Mouse (Mus musculus) olfactory bulb, adult 2 months (tissue): ENCODE data around the gene Mrpl33.

ENCODE experiments used
- CTCF ChIP-seq: fragments of 200-500 bp; IDR thresholded peaks from 2 replicates; pipeline ENCODE4 v1.5.1; 2012; ENCODE audit warnings: low read depth, mild to moderate bottlenecking, low read length, moderate library complexity; ENCODE audit not compliant: insufficient read depth
- POLR2A ChIP-seq: fragments of 200-500 bp; IDR thresholded peaks from 2 replicates; pipeline ENCODE4 v1.6.1; 2012; ENCODE audit warnings: mild to moderate bottlenecking, low read depth, low read length, moderate library complexity; ENCODE audit not compliant: insufficient read depth

DNA sequence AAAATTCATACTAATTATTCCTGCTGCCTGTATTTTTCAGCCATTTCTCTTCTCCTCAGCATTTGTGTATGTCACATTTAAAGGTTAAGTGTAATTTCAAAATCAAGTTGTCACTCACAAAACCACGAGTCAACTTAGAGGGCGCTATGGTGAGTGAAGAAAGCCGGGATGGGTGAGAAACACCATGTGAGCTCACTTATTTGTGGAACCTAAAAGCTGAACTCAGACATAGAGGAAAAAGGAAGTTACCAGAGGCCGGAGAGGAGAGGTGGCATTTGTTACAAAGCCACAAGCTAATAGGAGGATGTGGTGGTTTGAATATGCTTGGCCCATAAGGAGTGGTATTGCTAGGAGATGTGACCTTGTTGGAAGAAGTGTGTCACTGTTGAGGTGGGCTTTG is 83.4 kb downstream of the Mrpl33 start:
- TF ChIP-seq CTCF = no peak
- TF ChIP-seq POLR2A = no peak
